Mouse (Mus musculus) forebrain, embryonic 12.5 days (tissue): ENCODE measurements around the gene Smpd3. TPM values are rescaled to one million over a fixed set of nuclear protein-coding genes. Genes with fewer than 3 reads are reported as not detected.

Experiments used
- ATAC-seq: fragments of 200-750 bp; cut with Nextera tagmentation; 2 replicates; pipeline ENCODE4 v1.8.0; 2017; ENCODE audit warnings: moderate TSS enrichment; ENCODE audit not compliant: low FRiP score
- H3K27ac ChIP-seq: fragments of 300-500 bp; sonication (generic); 2 replicates; pipeline ENCODE4 v1.5.1; 2016; ENCODE audit warnings: mild to moderate bottlenecking
- H3K27me3 ChIP-seq: fragments of 300-500 bp; sonication (generic); 2 replicates; pipeline ENCODE4 v1.6.1; 2016; ENCODE audit warnings: mild to moderate bottlenecking
- H3K36me3 ChIP-seq: fragments of 300-500 bp; sonication (generic); replicated peaks from 2 replicates; pipeline ENCODE4 v1.6.1; 2016; ENCODE audit warnings: mild to moderate bottlenecking
- H3K4me1 ChIP-seq: fragments of 300-500 bp; sonication (generic); 2 replicates; pipeline ENCODE4 v1.6.1; 2016
- H3K4me2 ChIP-seq: fragments of 300-500 bp; sonication (generic); 2 replicates; pipeline ENCODE4 v1.6.1; 2016; ENCODE audit warnings: mild to moderate bottlenecking, moderate library complexity
- H3K4me3 ChIP-seq: fragments of 300-500 bp; sonication (generic); replicated peaks from 2 replicates; pipeline ENCODE4 v1.5.1; 2016; ENCODE audit warnings: mild to moderate bottlenecking
- H3K9ac ChIP-seq: fragments of 300-500 bp; sonication (generic); 2 replicates; pipeline ENCODE4 v1.6.1; 2016; ENCODE audit warnings: mild to moderate bottlenecking
- H3K9me3 ChIP-seq: fragments of 300-500 bp; sonication (generic); 2 replicates; pipeline ENCODE4 v1.6.1; 2016
- WGBS: fragments of 180-500 bp; shearing (Covaris S2); methylation state at CpG from one replicate; pipeline ENCODE4 v1.1.7; 2016; 5-methylcytosine and 5-hydroxymethylcytosine counted together
- polyA plus RNA-seq: library from polyadenylated mRNA; unstranded; fragments of >200 nt; fragmentation: Nextera tagmentation; extraction: Ambion mirVana; gene quantifications from 2 replicates; pipeline ENCODE4 v1.2.1, GENCODE M21; 2016

The Smpd3 gene
- polyA plus RNA-seq, 1 experiment from 2014 or later = 24.4 TPM

GRCm38 (mm10) chr8:106237106-106237505 lies 100.7 kb downstream of the Smpd3 start:
- WGBS = 90% methylated on average over 5 of the region's 5 CpGs
- Histone ChIP-seq H3K4me1 (no peaks in the 10 kb centered on the region), H3K4me2 (no peak overlapping the region), H3K4me3 (no peak overlapping the region), H3K36me3 (peaks cover 70% of the 10 kb centered on the region), H3K9me3 (no peaks in the 10 kb centered on the region), H3K27me3 (no peaks in the 10 kb centered on the region), H3K9ac (no peak overlapping the region), H3K27ac (no peak overlapping the region)
- no peak for ATAC-seq

DNA sequence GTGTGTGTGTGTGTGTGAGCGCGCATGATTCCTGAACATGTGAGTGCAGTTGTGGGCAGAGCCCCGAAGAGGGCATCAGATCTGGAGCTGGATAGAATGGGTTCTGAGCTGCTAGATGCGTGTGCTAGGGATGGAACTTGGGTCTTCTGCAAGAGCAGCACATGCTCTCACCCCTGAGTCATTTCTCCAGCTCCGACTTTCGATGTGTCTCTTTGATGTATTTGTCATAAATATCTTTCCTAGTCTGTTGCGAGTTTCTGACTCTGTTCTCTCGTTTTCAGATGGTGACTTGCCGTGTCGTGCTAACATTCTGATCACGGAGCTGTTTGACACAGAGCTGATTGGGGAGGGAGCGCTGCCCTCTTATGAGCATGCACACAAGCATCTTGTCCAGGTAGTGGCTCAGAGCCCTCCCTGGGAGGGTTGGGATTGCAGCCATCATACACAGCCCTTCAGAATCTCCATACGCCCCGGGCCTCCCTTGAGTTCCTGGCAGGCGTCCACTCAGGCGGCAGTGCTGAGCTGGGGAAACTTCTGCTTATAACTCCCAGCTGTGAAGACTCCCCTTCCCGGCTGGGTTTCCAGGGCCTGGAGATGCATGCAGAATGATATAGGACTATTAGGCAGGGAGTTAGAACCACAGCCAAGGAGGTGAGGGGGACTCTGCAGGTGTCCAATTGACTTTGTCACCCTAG lies 103.1 kb downstream of the Smpd3 start:
- Histone ChIP-seq H3K27ac (no peak overlapping the region), H3K4me3 (no peak overlapping the region), H3K9me3 (no peaks in the 10 kb centered on the region), H3K9ac (no peak overlapping the region), H3K4me2 (no peak overlapping the region), H3K36me3 (peaks cover 64% of the 10 kb centered on the region), H3K27me3 (no peaks in the 10 kb centered on the region), H3K4me1 (no peaks in the 10 kb centered on the region)
- WGBS = 94% methylated on average over 17 of the region's 17 CpGs
- no peak for ATAC-seq

DNA sequence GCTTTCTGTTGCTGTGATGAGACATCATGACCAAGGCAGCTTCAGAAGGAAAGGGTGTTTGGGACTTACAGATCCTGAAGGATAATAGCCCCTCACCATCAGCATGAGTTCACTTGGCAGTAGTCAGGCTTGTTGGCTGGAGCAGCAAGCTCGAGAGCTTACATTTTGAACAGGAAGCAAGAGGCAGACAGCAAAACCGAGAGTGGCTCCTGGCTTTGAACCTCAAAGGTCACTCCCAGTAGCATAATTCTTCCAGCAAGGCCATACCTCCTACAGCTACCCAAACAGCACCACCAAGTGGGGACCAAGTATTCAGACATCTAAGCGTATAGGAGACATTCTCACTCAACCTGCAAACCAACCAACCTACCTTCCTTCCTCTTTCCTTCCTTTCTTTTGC lies 105.0 kb downstream of the Smpd3 start:
- no peaks in the 10 kb centered on the region for H3K9me3 ChIP-seq
- H3K4me1 ChIP-seq = no peaks in the 10 kb centered on the region
- 84% methylated on average over 3 of the region's 3 CpGs for WGBS
- H3K4me3 ChIP-seq = no peak overlapping the region
- H3K27ac ChIP-seq = no peak overlapping the region
- H3K9ac ChIP-seq = no peak overlapping the region
- H3K4me2 ChIP-seq = no peak overlapping the region
- ATAC-seq = no peak
- H3K36me3 ChIP-seq = peaks cover 66% of the 10 kb centered on the region
- no peaks in the 10 kb centered on the region for H3K27me3 ChIP-seq

GRCm38 (mm10) chr8:106231536-106231935 lies 106.3 kb downstream of the Smpd3 start:
- Histone ChIP-seq H3K4me3 (no peak overlapping the region), H3K4me1 (no peaks in the 10 kb centered on the region), H3K9ac (no peak overlapping the region), H3K9me3 (no peaks in the 10 kb centered on the region), H3K27me3 (no peaks in the 10 kb centered on the region), H3K27ac (no peak overlapping the region), H3K4me2 (no peak overlapping the region), H3K36me3 (peaks cover 62% of the 10 kb centered on the region)
- ATAC-seq = no peak
- WGBS = 92% methylated on average over 7 of the region's 7 CpGs

DNA sequence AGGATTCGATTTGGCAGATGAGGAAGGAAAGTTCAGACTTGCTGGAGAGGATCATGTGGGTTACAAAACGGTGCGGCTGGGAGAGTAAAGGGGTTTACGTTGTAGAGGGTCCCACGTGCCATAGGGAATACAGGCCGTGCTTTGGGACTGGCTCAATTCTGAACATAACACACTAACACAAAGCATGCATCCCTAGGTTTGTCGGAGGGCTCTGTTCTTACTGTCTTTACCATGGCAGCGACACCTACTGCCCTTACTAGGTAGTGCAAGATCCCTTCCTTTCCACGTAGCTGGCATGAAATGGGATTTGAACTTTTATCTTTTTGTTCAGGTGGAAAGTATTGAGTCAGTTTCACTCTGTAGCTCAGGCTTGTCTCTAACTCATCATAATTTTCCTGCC lies 111.2 kb downstream of the Smpd3 start:
- Histone ChIP-seq H3K4me2 (no peak overlapping the region), H3K36me3 (peaks cover 65% of the 10 kb centered on the region), H3K4me1 (no peaks in the 10 kb centered on the region), H3K27ac (no peak overlapping the region), H3K4me3 (no peak overlapping the region), H3K9ac (no peak overlapping the region), H3K27me3 (no peaks in the 10 kb centered on the region), H3K9me3 (no peaks in the 10 kb centered on the region)
- no peak for ATAC-seq
- 47% methylated on average over 9 of the region's 9 CpGs for WGBS

- H3K27me3 ChIP-seq = no peaks in the 10 kb centered on the region
- H3K4me3 ChIP-seq = no peak overlapping the region
- ATAC-seq = no peak
- H3K4me1 ChIP-seq = no peaks in the 10 kb centered on the region
- H3K27ac ChIP-seq = no peak overlapping the region
- no peak overlapping the region for H3K4me2 ChIP-seq
- peaks cover 76% of the 10 kb centered on the region for H3K36me3 ChIP-seq
- H3K9ac ChIP-seq = no peak overlapping the region
- 89% methylated on average over 3 of the region's 3 CpGs for WGBS
- no peaks in the 10 kb centered on the region for H3K9me3 ChIP-seq
Measured at GRCm38 (mm10) chr8:106219620-106220019, 118.2 kb downstream of the Smpd3 start.

DNA sequence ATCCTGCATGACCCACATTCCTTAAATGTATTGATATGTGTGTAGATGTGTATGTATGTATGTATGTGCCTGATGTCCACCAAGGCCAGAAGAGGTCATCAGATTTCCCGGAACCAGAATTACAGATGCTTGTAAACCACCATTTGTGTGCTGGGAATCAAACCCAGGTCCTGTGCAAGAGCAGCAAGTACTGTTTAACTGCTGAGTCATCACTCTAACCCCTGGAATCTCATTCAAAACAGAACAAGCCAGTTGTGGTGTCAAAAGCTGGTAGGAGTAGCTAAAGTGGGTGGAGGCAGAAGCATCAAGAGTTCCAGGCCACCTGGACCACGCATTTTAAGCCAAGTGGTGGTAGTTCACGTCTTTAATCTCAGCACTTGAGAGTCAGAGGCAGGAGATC lies 123.8 kb downstream of the Smpd3 start:
- Histone ChIP-seq H3K36me3 (peaks cover 56% of the 10 kb centered on the region), H3K27me3 (no peaks in the 10 kb centered on the region), H3K9me3 (no peaks in the 10 kb centered on the region), H3K9ac (no peak overlapping the region), H3K4me1 (peaks cover 15% of the 10 kb centered on the region), H3K4me2 (no peak overlapping the region), H3K27ac (no peak overlapping the region), H3K4me3 (no peak overlapping the region)
- no peak for ATAC-seq
- 94% methylated on average over 3 of the region's 3 CpGs for WGBS

- no peak for ATAC-seq
- peaks cover 15% of the 10 kb centered on the region for H3K4me1 ChIP-seq
- H3K4me2 ChIP-seq = peak overlapping the region; percentile 79
- WGBS = 7% methylated on average over 13 of the region's 13 CpGs
- H3K27me3 ChIP-seq = no peaks in the 10 kb centered on the region
- peak overlapping the region; percentile 94 for H3K27ac ChIP-seq
- H3K36me3 ChIP-seq = peaks cover 53% of the 10 kb centered on the region
- H3K4me3 ChIP-seq = peak overlapping the region; percentile 86
- H3K9me3 ChIP-seq = no peaks in the 10 kb centered on the region
- peak overlapping the region; percentile 93 for H3K9ac ChIP-seq
Measured at GRCm38 (mm10) chr8:106211421-106211820, 126.4 kb downstream of the Smpd3 start.

- Histone ChIP-seq H3K36me3 (peaks cover 48% of the 10 kb centered on the region), H3K4me1 (peaks cover 15% of the 10 kb centered on the region), H3K4me2 (peak within 1 kb of the TSS; percentile 79), H3K9me3 (no peaks in the 10 kb centered on the region), H3K4me3 (peak within 1 kb of the TSS; percentile 86), H3K9ac (peak within 1 kb of the TSS; percentile 93), H3K27me3 (no peaks in the 10 kb centered on the region), H3K27ac (peak within 1 kb of the TSS; percentile 94)
- WGBS = 0% methylated on average over 52 of the region's 52 CpGs
- ATAC-seq = peak; percentile 99
Measured at GRCm38 (mm10) chr8:106210821-106211345, 126.9 kb downstream of the Smpd3 start, which contains the start of the genes Slc7a6os and Prmt7. Slc7a6os (minus strand) TSS chr8:106210935. Prmt7 (plus strand) TSS chr8:106210936.

DNA sequence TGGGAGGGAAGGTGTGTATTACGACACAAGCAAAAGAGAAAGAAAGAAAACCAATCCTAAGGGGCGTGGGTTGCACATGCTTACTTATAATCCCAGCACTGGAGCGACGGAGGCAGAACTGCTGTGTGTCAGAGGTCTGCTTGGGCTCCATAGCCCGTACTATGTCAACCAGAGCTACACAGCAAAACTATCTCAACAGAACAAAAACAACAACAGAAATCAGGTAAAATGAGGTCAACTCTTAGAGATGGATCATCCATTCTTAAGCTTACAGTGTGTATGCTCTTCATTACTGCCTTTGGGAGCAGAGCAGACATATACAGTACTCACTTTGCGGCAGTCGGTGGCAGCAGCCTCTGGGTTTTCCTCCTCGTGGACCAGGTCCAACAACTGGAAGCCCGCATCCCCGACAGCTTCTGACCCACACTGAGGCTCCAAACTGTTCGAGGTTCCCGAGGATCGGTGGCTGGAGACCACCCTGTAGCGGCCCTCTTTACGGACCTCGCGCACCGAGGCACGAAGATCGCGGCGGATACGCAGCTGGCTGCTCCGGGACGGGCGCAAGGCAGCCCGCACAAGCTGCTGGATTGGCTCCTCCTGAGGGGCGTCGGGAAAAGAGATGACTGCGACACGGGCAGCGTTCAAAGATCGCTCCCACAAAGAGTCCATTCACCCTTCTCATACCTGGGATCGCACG lies 127.6 kb downstream of the Smpd3 start:
- H3K36me3 ChIP-seq = peaks cover 48% of the 10 kb centered on the region
- H3K9me3 ChIP-seq = no peaks in the 10 kb centered on the region
- H3K27ac ChIP-seq = peak overlapping the region; percentile 94
- under 1% methylated on average over 35 of the region's 35 CpGs for WGBS
- no peaks in the 10 kb centered on the region for H3K27me3 ChIP-seq
- peak overlapping the region; percentile 86 for H3K4me3 ChIP-seq
- peaks cover 15% of the 10 kb centered on the region for H3K4me1 ChIP-seq
- peak overlapping the region; percentile 79 for H3K4me2 ChIP-seq
- H3K9ac ChIP-seq = peak overlapping the region; percentile 93
- peak; percentile 60 for ATAC-seq
